Mouse (Mus musculus): ENCODE measurements around the gene Fibcd1. TPM values are rescaled to one million over a fixed set of nuclear protein-coding genes. Genes with fewer than 3 reads are reported as not detected.

Gene Fibcd1
- polyA plus RNA-seq, 1 experiment: 1.5 TPM

- TF ChIP-seq CTCF (IDR thresholded peaks at IDR 0.05; ENCODE audit: borderline replicate concordance, insufficient read depth, low read depth, low read length) (no peak), POLR2A (IDR thresholded peaks at IDR 0.05; ENCODE audit: borderline replicate concordance, insufficient read depth, low read length) (no peak)
- Histone ChIP-seq H3K27ac (ENCODE audit: insufficient read depth, low read length) (no peak overlapping the region), H3K4me1 (ENCODE audit: control insufficient read depth, insufficient read depth, low read length) (peaks cover 5% of the 10 kb centered on the region; the same call in 1 of the 2 replicates), H3K27me3 (ENCODE audit: control insufficient read depth, insufficient read depth, low read length) (no peaks in the 10 kb centered on the region), H3K4me3 (replicated peaks; ENCODE audit: insufficient read depth, low read depth, low read length) (no peak overlapping the region)
- DNase-seq: no peak
- WGBS: 47% methylated on average over 28 of the region's 28 CpGs
These were observed 37.1 kb downstream of the Fibcd1 start for GRCm38 (mm10) chr2:31808410-31809357.

- peaks cover 17% of the 10 kb centered on the region for H3K4me1 ChIP-seq (ENCODE audit: control insufficient read depth, insufficient read depth, low read length)
- H3K27me3 ChIP-seq (ENCODE audit: control insufficient read depth, insufficient read depth, low read length): no peaks in the 10 kb centered on the region
- no peak overlapping the region for H3K27ac ChIP-seq (ENCODE audit: insufficient read depth, low read length)
- no peak overlapping the region for H3K4me3 ChIP-seq (replicated peaks; ENCODE audit: insufficient read depth, low read depth, low read length)
- WGBS: 72% methylated on average over 9 of the region's 9 CpGs
- DNase-seq: no peak
- TF ChIP-seq CTCF (IDR thresholded peaks at IDR 0.05; ENCODE audit: borderline replicate concordance, insufficient read depth, low read depth, low read length) (no peak), POLR2A (IDR thresholded peaks at IDR 0.05; ENCODE audit: borderline replicate concordance, insufficient read depth, low read length) (no peak)
These were observed 39.0 kb downstream of the Fibcd1 start for GRCm38 (mm10) chr2:31806639-31807382.

- TF ChIP-seq CTCF (IDR thresholded peaks at IDR 0.05; ENCODE audit: borderline replicate concordance, insufficient read depth, low read depth, low read length): no peak
- TF ChIP-seq POLR2A (IDR thresholded peaks at IDR 0.05; ENCODE audit: borderline replicate concordance, insufficient read depth, low read length): no peak
- no peak overlapping the region for H3K27ac ChIP-seq (ENCODE audit: insufficient read depth, low read length)
- peak; percentile 51 to 67 for DNase-seq
- no peaks in the 10 kb centered on the region for H3K27me3 ChIP-seq (ENCODE audit: control insufficient read depth, insufficient read depth, low read length)
- peaks cover 31% of the 10 kb centered on the region for H3K4me1 ChIP-seq (ENCODE audit: control insufficient read depth, insufficient read depth, low read length)
- 18% methylated on average over 14 of the region's 14 CpGs for WGBS
- H3K4me3 ChIP-seq (replicated peaks; ENCODE audit: insufficient read depth, low read depth, low read length): no peak overlapping the region
These were observed 42.3 kb downstream of the Fibcd1 start for GRCm38 (mm10) chr2:31803480-31803879.

- TF ChIP-seq CTCF (IDR thresholded peaks at IDR 0.05; ENCODE audit: borderline replicate concordance, insufficient read depth, low read depth, low read length): no peak
- no peak for TF ChIP-seq POLR2A (IDR thresholded peaks at IDR 0.05; ENCODE audit: borderline replicate concordance, insufficient read depth, low read length)
- Histone ChIP-seq H3K4me1 (ENCODE audit: control insufficient read depth, insufficient read depth, low read length) (peaks cover 31% of the 10 kb centered on the region), H3K27ac (ENCODE audit: insufficient read depth, low read length) (no peak overlapping the region), H3K4me3 (replicated peaks; ENCODE audit: insufficient read depth, low read depth, low read length) (no peak overlapping the region), H3K27me3 (ENCODE audit: control insufficient read depth, insufficient read depth, low read length) (no peaks in the 10 kb centered on the region)
- DNase-seq: peak; percentile 42 to 52
- 57% methylated on average over 8 of the region's 8 CpGs for WGBS
These were observed 43.0 kb downstream of the Fibcd1 start for GRCm38 (mm10) chr2:31802811-31803210.

- TF ChIP-seq POLR2A (IDR thresholded peaks at IDR 0.05; ENCODE audit: borderline replicate concordance, insufficient read depth, low read length) (no peak), CTCF (IDR thresholded peaks at IDR 0.05; ENCODE audit: borderline replicate concordance, insufficient read depth, low read depth, low read length) (no peak)
- 18% methylated on average over 9 of the region's 9 CpGs for WGBS
These were observed 44.4 kb downstream of the Fibcd1 start for GRCm38 (mm10) chr2:31801416-31801815.

GRCm38 (mm10) chr2:31796943-31797342 lies 48.9 kb downstream of the Fibcd1 start:
- 69% methylated on average over 3 of the region's 3 CpGs for WGBS
- DNase-seq: no peak
- H3K27me3 ChIP-seq (ENCODE audit: control insufficient read depth, insufficient read depth, low read length): no peaks in the 10 kb centered on the region
- H3K27ac ChIP-seq (ENCODE audit: insufficient read depth, low read length): no peak overlapping the region
- no peak for TF ChIP-seq POLR2A (IDR thresholded peaks at IDR 0.05; ENCODE audit: borderline replicate concordance, insufficient read depth, low read length)
- TF ChIP-seq CTCF (IDR thresholded peaks at IDR 0.05; ENCODE audit: borderline replicate concordance, insufficient read depth, low read depth, low read length): no peak
- no peak overlapping the region for H3K4me3 ChIP-seq (replicated peaks; ENCODE audit: insufficient read depth, low read depth, low read length)
- H3K4me1 ChIP-seq (ENCODE audit: control insufficient read depth, insufficient read depth, low read length): peaks cover 15% of the 10 kb centered on the region

More at GRCm38 (mm10) chr2:31801416-31801815, 44.4 kb downstream of the Fibcd1 start:
- peaks cover 31% of the 10 kb centered on the region for H3K4me1 ChIP-seq (ENCODE audit: control insufficient read depth, insufficient read depth, low read length)
- H3K27ac ChIP-seq (ENCODE audit: insufficient read depth, low read length): no peak overlapping the region
- no peaks in the 10 kb centered on the region for H3K27me3 ChIP-seq (ENCODE audit: control insufficient read depth, insufficient read depth, low read length)
- H3K4me3 ChIP-seq (replicated peaks; ENCODE audit: insufficient read depth, low read depth, low read length): no peak overlapping the region
- peak; percentile 69 to 79 for DNase-seq

GRCm38 (mm10) chr2:31792611-31793010 lies 53.2 kb downstream of the Fibcd1 start:
- H3K4me1 ChIP-seq (ENCODE audit: control insufficient read depth, insufficient read depth, low read length): peaks cover 4% of the 10 kb centered on the region; the same call in 1 of the 2 replicates
- no peak overlapping the region for H3K27ac ChIP-seq (ENCODE audit: insufficient read depth, low read length)
- 89% methylated on average over 6 of the region's 6 CpGs for WGBS
- TF ChIP-seq CTCF (IDR thresholded peaks at IDR 0.05; ENCODE audit: borderline replicate concordance, insufficient read depth, low read depth, low read length): no peak
- TF ChIP-seq POLR2A (IDR thresholded peaks at IDR 0.05; ENCODE audit: borderline replicate concordance, insufficient read depth, low read length): no peak
- no peaks in the 10 kb centered on the region for H3K27me3 ChIP-seq (ENCODE audit: control insufficient read depth, insufficient read depth, low read length)
- no peak for DNase-seq
- H3K4me3 ChIP-seq (replicated peaks; ENCODE audit: insufficient read depth, low read depth, low read length): no peak overlapping the region

All from cerebellum, adult 2 months (tissue).